Mouse (Mus musculus): Measurements from ENCODE around the gene Zfp60.

The Zfp60 gene

GRCm38 (mm10) chr7:27731281-27731883 is at the start of gene Zfp60:
Gene Zfp60 (plus strand): TSS chr7:27731389.
- in situ Hi-C loops (cut with MseI, MboI) = no loop called here

DNA sequence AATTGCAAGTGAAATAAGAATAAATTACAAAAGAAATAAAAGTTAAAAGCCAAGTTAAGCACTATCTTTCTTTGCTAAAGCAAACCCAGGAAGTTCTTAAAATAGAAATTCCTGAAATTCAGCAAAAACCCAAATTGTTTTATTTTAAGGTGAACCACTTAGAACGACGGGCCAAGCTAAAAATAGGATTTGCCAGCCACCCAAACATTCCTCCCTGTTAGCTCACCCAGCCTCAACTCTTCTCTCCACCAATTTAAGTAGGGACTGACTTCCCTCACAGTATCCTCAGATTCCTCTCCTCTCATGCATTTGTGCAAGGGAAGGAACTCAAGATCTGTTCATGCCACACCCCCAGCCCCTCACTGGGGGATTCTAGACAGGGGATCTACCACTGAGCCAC is 48.0 kb upstream of the Zfp60 start:
- in situ Hi-C loops (cut with MseI, MboI) = no loop called here

GRCm38 (mm10) chr7:27685220-27685619 is 46.0 kb upstream of the Zfp60 start:
- in situ Hi-C loops (cut with MseI, MboI) = no loop called here

DNA sequence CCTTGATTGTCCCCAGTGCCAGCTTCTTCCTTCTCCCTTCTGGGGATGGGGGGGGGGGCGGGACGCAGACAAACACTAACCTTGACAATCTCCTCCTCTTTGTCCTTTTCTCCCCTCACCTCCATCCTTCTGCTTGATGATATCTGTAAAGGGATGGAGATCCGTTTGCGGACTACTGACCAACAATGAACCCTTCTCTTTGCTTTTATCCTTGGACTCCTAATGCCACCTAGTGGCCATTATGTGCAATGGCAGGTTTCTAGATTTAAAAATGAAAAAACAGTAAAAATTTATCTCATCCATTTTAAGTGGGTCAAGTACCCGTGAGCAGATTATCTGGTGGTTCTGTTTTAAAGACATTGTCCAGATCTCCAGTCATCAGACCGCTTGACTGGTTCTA is 45.5 kb upstream of the Zfp60 start:
- in situ Hi-C loops (cut with MseI, MboI) = no loop called here

- in situ Hi-C loops (cut with MseI, MboI) = no loop called here
These were observed 44.1 kb upstream of the Zfp60 start for GRCm38 (mm10) chr7:27687043-27687442.

- in situ Hi-C loops (cut with MseI, MboI) = no loop called here
These were observed 43.4 kb upstream of the Zfp60 start for GRCm38 (mm10) chr7:27687836-27688235.

GRCm38 (mm10) chr7:27688246-27688788 is 42.9 kb upstream of the Zfp60 start:
- in situ Hi-C loops (cut with MseI, MboI) = no loop called here

GRCm38 (mm10) chr7:27688815-27689612 is 42.2 kb upstream of the Zfp60 start, which contains the start of gene Zfp607b:
Gene Zfp607b (plus strand): TSS chr7:27689340.
- in situ Hi-C loops (cut with MseI, MboI) = no loop called here

GRCm38 (mm10) chr7:27691076-27691475 is 40.1 kb upstream of the Zfp60 start:
- in situ Hi-C loops (cut with MseI, MboI) = no loop called here

GRCm38 (mm10) chr7:27696711-27697110 is 34.5 kb upstream of the Zfp60 start:
- in situ Hi-C loops (cut with MseI, MboI) = no loop called here

DNA sequence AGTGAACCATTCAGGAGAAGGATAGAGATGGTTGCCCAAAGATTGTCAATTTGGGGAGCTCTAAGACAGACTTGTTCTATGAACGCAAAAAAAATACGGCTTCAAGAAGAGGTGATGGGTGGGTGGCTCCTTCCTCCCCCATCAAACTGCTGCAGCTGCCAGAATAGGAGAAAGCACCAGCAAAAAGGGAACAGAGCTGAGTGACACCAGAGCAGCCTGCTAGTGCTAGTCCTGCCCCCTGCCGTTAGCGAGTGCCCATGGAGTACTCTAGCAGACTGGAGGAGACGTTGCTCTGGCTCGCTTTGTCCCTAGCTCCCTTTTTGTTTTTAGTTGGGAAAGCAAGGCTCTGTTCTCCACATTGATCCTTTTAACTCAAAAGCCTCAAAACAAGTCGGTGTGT is 20.8 kb upstream of the Zfp60 start:
- in situ Hi-C loops (cut with MseI, MboI) = no loop called here

GRCm38 (mm10) chr7:27721951-27722350 is 9.2 kb upstream of the Zfp60 start:
- in situ Hi-C loops (cut with MseI, MboI) = no loop called here

DNA sequence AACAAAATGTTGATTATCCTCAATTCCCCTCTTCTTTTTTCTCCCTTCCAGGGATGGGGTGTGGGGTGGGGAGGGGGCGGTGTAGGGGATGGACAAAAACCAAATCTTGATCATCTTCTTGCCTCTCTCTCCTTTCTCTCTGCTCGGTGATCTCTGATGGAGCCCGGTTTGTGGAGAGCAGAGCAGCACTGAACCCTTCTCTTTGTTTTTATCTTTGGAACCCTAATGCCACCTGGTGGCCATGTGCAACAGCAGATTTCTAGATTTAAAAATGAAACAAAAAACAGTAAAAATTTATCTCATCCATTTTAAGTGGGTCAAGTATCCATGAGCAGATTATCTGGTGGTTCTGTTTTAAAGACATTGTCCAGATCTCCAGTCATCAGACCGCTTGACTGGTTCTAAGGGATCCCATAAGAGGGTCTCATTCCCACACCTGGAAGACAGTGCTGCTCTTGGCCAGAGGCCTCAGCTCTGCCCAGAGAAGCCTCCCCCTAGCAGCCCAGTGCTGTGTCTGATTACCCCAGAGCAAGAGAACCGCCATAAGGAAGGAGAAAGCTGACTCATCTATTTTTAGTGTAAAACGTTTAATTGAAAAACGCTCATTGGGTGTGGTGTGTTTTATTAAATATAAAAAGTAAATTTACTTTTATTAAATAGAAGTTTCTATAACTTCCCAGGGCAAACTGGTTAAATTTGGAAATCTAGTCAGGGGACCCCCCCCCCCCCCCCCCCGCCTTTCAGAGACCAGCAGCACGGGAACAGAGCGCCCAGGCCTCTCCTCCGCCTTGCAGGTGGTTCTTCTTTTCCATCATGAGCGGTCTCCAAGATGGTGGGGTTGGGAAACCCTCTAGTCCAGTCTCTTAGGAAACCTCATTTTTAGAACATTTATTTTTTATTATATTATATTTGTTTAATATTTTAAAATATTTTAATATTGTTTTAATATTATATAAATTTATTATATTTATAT is 5.3 kb upstream of the Zfp60 start:
- in situ Hi-C loops (cut with MseI, MboI) = no loop called here

DNA sequence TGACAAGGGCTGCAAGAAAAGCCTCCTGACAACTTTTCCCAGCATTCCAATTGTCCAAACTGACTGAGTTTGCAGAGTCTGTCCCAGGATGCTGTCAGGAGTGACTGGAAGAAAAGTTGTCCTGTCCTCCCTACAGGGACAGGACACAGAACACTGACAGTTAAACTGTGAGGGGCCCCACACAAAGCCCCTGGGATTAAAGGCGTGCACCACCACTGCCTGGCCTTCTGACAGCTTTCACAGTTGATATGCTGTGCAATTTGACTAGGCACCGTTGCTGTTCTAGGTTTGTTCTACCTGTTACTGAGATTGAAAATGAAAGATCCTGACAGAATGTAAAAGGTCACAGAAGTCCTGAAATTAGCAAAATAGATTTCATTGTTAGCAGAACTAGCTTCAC is 3.7 kb upstream of the Zfp60 start:
- in situ Hi-C loops (cut with MseI, MboI) = no loop called here

DNA sequence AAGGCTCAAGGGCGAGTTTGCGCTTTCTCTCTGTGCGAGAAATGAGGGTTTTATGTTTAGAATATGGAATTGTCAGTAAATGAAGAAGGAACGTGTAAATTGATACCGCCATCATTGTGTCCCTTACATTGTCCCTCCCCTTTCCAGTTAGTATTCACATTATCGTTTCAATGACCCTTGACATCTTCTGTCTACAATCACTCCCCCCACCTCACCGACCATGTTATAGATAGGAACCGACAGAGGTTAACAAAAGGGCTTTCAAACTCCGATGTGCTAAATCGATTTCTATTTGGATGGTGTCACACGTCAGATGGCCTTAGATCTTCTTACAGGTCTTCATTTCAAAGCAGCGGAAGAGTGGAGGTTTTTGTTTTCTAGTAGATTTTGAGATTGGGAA is 757 bp downstream of the Zfp60 start:
- in situ Hi-C loops (cut with MseI, MboI) = no loop called here

DNA sequence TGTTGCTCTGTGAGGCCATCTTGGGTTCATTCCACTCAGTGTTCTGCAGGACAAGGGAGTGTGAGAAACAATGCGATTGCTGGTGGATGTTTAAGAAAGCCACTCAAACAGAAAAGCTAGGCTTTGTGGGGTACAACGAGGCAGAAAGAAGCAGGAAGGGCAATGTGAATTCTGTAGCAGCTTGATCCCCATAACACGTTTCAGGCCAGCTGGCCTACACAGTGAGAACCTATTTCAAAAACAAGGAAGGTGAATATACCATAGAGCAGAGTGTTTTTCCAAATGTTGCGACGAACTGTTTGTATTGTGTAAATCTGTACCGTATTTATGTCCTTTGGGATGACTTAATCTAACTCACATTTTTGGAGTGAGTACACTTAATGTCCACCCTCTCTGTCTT is 1.3 kb downstream of the Zfp60 start:
- in situ Hi-C loops (cut with MseI, MboI) = no loop called here

DNA sequence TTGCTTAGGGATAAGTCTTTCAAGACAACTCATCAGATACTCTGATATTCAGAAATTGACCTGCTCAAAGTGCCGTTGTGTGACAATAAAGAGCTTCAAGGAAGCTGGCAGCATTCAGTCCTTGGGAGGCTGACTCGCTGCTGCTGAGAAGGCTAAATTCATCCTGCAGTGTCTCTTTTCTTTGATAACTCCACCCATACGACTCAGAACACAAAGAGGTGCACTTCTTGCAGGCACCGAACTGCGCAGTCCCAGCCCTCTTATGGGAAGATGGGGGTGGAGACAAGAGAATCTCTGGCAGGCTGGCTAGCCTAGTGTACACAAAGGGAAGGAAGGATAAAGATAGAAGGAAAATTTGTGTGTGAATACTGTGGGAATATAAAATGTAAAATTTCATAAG is 4.3 kb downstream of the Zfp60 start:
- in situ Hi-C loops (cut with MseI, MboI) = no loop called here

- in situ Hi-C loops (cut with MseI, MboI) = no loop called here
These were observed 25.3 kb downstream of the Zfp60 start for GRCm38 (mm10) chr7:27756351-27757047.

GRCm38 (mm10) chr7:27757048-27757375 is 25.8 kb downstream of the Zfp60 start:
- in situ Hi-C loops (cut with MseI, MboI) = no loop called here

- in situ Hi-C loops (cut with MseI, MboI) = no loop called here
These were observed 34.1 kb downstream of the Zfp60 start for GRCm38 (mm10) chr7:27765176-27765886.

- in situ Hi-C loops (cut with MseI, MboI) = no loop called here
These were observed 58.1 kb downstream of the Zfp60 start for GRCm38 (mm10) chr7:27789306-27789705.

Measured in mouse trophoblast stem cell (cell line).